ENCODE assay signal across 15 mouse cellular contexts in genomic region chr10:117610160-117610764, GRCm38 (mm10).
"Had no signal": no experiment of that assay in that cellular context is flagged by ENCODE, and none has a peak within 500 bp of the region (broad histone marks: within the 10 kb centered on the region; RNA-seq: fewer than 3 reads in every experiment).

No protein-coding gene starts in this region.

- H3K4me2 ChIP-seq: neural tube, embryonic 12.5 days; neural tube, embryonic 13.5 days; neural tube, embryonic 15.5 days had no signal

- H3K36me3 ChIP-seq: neural tube, embryonic 12.5 days; neural tube, embryonic 13.5 days; neural tube, embryonic 15.5 days had no signal

- H3K9ac ChIP-seq: neural tube, embryonic 12.5 days; neural tube, embryonic 13.5 days; neural tube, embryonic 15.5 days had no signal

- H3K27me3 ChIP-seq: neural tube, embryonic 12.5 days; neural tube, embryonic 13.5 days; neural tube, embryonic 15.5 days had no signal

- H3K9me3 ChIP-seq: neural tube, embryonic 12.5 days; neural tube, embryonic 15.5 days had no signal

- H3K4me1 ChIP-seq: neural tube, embryonic 12.5 days; neural tube, embryonic 13.5 days; neural tube, embryonic 15.5 days had no signal

- DNase-seq: retina, postnatal 1 day; right cerebral cortex, adult 18-20 months; right cerebral cortex, postnatal 14 days; right cerebral cortex, postnatal 25 days; right cerebral cortex, postnatal 4 days; spleen, adult 18-20 months; thymus, adult 18-20 months; thymus, adult 2 months; thymus, postnatal 14 days; thymus, postnatal 25 days; thymus, postnatal 36 days; thymus, postnatal 4 days had no signal

- H3K27ac ChIP-seq: neural tube, embryonic 12.5 days; neural tube, embryonic 13.5 days; neural tube, embryonic 15.5 days had no signal

- H3K4me3 ChIP-seq: neural tube, embryonic 12.5 days; neural tube, embryonic 13.5 days; neural tube, embryonic 15.5 days had no signal
